Comparison of ENCODE assay signal across 23 mouse cellular contexts in genomic region chr17:36861680-36862079, GRCm38 (mm10). TPM values are rescaled to one million over a fixed set of nuclear protein-coding genes. Genes with fewer than 3 reads are reported as not detected.
"Had no signal": no experiment of that assay in that cellular context is flagged by ENCODE, and none has a peak within 500 bp of the region (broad histone marks: within the 10 kb centered on the region; RNA-seq: fewer than 3 reads in every experiment).

No protein-coding gene starts in this region.

- H3K9ac ChIP-seq: liver, embryonic 14.5 days; lung, embryonic 14.5 days; neural tube, embryonic 13.5 days; neural tube, embryonic 15.5 days had no signal

- DNase-seq: lung, adult 18-20 months; lung, embryonic 14.5 days; lung, postnatal 10 days; lung, postnatal 4 days; midbrain, embryonic 14.5 days; retina, postnatal 1 day; right cerebral cortex, adult 18-20 months; right cerebral cortex, postnatal 25 days; right cerebral cortex, postnatal 4 days; thymus, adult 18-20 months; thymus, postnatal 14 days; thymus, postnatal 36 days had no signal

- H3K27ac ChIP-seq: liver, embryonic 14.5 days; midbrain, embryonic 10.5 days; neural tube, embryonic 13.5 days; neural tube, embryonic 15.5 days had no signal

- H3K4me3 ChIP-seq: midbrain, embryonic 10.5 days; myocyte; neural tube, embryonic 13.5 days; neural tube, embryonic 15.5 days had no signal

- H3K9me3 ChIP-seq: midbrain, embryonic 10.5 days; neural tube, embryonic 13.5 days; neural tube, embryonic 15.5 days had no signal

- H3K4me2 ChIP-seq: lung, embryonic 14.5 days; neural tube, embryonic 13.5 days; neural tube, embryonic 15.5 days had no signal

RNA-seq across cellular contexts. Expression of gene Trim15, which starts 5.3 kb away (rescaled TPM):
- total RNA-seq: megakaryocyte, adult 5-6 weeks; megakaryocyte-erythroid progenitor cell, adult 5-6 weeks had no signal
- polyA plus RNA-seq: myocyte had no signal

RNA-seq across cellular contexts. Expression of gene Trim10, which starts 7.7 kb away (rescaled TPM):
- polyA plus RNA-seq: myocyte had no signal

RNA-seq across cellular contexts. Expression of gene Trim40, which starts 28.2 kb away (rescaled TPM):
- total RNA-seq: megakaryocyte, adult 5-6 weeks; megakaryocyte-erythroid progenitor cell, adult 5-6 weeks had no signal
- polyA plus RNA-seq: liver, embryonic 14.5 days; liver, embryonic 16.5 days; lung, embryonic 14.5 days; lung, embryonic 16.5 days; midbrain, embryonic 10.5 days; midbrain, embryonic 14.5 days; myocyte; neural tube, embryonic 11.5 days; neural tube, embryonic 13.5 days; neural tube, embryonic 15.5 days; stomach, embryonic 14.5 days had no signal

RNA-seq across cellular contexts. Expression of gene Trim31, which starts 36.2 kb away (rescaled TPM):
- total RNA-seq: megakaryocyte, adult 5-6 weeks; megakaryocyte-erythroid progenitor cell, adult 5-6 weeks had no signal
- polyA plus RNA-seq: liver, embryonic 14.5 days; lung, embryonic 16.5 days; midbrain, embryonic 10.5 days; midbrain, embryonic 14.5 days; myocyte; neural tube, embryonic 11.5 days; neural tube, embryonic 13.5 days; neural tube, embryonic 15.5 days had no signal
